Mouse (Mus musculus): ENCODE results near the gene Arhgap22. TPM values are rescaled to one million over a fixed set of nuclear protein-coding genes. Genes with fewer than 3 reads are reported as not detected.

Arhgap22 gene
- total RNA-seq, 1 experiment, result 5.7 TPM

GRCm38 (mm10) chr14:33189849-33190423 lies 23.9 kb upstream of the Arhgap22 start:
- Histone ChIP-seq H3K9ac (ENCODE audit: insufficient read depth, low read depth, low read length, poor library complexity, severe bottlenecking) (no peak overlapping the region), H3K9me3 (ENCODE audit: control insufficient read depth, insufficient read depth, low read depth, low read length) (no peaks in the 10 kb centered on the region), H3K4me3 (ENCODE audit: insufficient read depth in 1 of 2, low read depth in 1 of 2, low read length in 2 of 2, poor library complexity in 1 of 2, severe bottlenecking in 1 of 2) (no peak overlapping the region), H3K4me1 (ENCODE audit: control insufficient read depth in 2 of 2, insufficient read depth in 2 of 2, low read length in 2 of 2, poor library complexity in 1 of 2) (no peaks in the 10 kb centered on the region), H3K27ac (ENCODE audit: insufficient read depth, low read depth, low read length, poor library complexity, severe bottlenecking) (no peak overlapping the region), H3K36me3 (ENCODE audit: control insufficient read depth, insufficient read depth, low read length, poor library complexity, severe bottlenecking) (no peaks in the 10 kb centered on the region)
- TF ChIP-seq ZNF384 (IDR thresholded peaks at IDR 0.05; ENCODE audit: low read depth, low read length), result no peak
- TF ChIP-seq ZC3H11A (IDR thresholded peaks at IDR 0.05; ENCODE audit: borderline replicate concordance, low read depth, low read length), result no peak
- no peak for TF ChIP-seq MAFK (IDR thresholded peaks at IDR 0.05; ENCODE audit: insufficient read depth, low read depth, low read length)
- no peak for TF ChIP-seq HCFC1 (IDR thresholded peaks at IDR 0.05; ENCODE audit: borderline replicate concordance, insufficient read depth, low read length)
- TF ChIP-seq CHD2 (IDR thresholded peaks at IDR 0.05; ENCODE audit: low read depth, low read length), result no peak
- no peak for DNase-seq (ENCODE audit: low read depth, low spot score)
- in situ Hi-C loops (cut with MboI; ENCODE audit: low sequenced_read_pairs in 2 of 2, unreplicated experiment in 2 of 2), result no loop called here

- no peak overlapping the region for H3K4me3 ChIP-seq (ENCODE audit: insufficient read depth in 1 of 2, low read depth in 1 of 2, low read length in 2 of 2, poor library complexity in 1 of 2, severe bottlenecking in 1 of 2)
- no peaks in the 10 kb centered on the region for H3K4me1 ChIP-seq (ENCODE audit: control insufficient read depth in 2 of 2, insufficient read depth in 2 of 2, low read length in 2 of 2, poor library complexity in 1 of 2)
- no peaks in the 10 kb centered on the region for H3K36me3 ChIP-seq (ENCODE audit: control insufficient read depth, insufficient read depth, low read length, poor library complexity, severe bottlenecking)
- in situ Hi-C loops (cut with MboI; ENCODE audit: low sequenced_read_pairs in 2 of 2, unreplicated experiment in 2 of 2), result no loop called here
- TF ChIP-seq MAFK (IDR thresholded peaks at IDR 0.05; ENCODE audit: insufficient read depth, low read depth, low read length), result no peak
- no peak for DNase-seq (ENCODE audit: low read depth, low spot score)
- no peak overlapping the region for H3K9ac ChIP-seq (ENCODE audit: insufficient read depth, low read depth, low read length, poor library complexity, severe bottlenecking)
- no peaks in the 10 kb centered on the region for H3K9me3 ChIP-seq (ENCODE audit: control insufficient read depth, insufficient read depth, low read depth, low read length)
- H3K27ac ChIP-seq (ENCODE audit: insufficient read depth, low read depth, low read length, poor library complexity, severe bottlenecking), result no peak overlapping the region
Measured at GRCm38 (mm10) chr14:33190646-33191045, 23.2 kb upstream of the Arhgap22 start.

GRCm38 (mm10) chr14:33193762-33194161 lies 20.1 kb upstream of the Arhgap22 start:
- no peak for TF ChIP-seq ZNF384 (IDR thresholded peaks at IDR 0.05; ENCODE audit: low read depth, low read length)
- TF ChIP-seq HCFC1 (IDR thresholded peaks at IDR 0.05; ENCODE audit: borderline replicate concordance, insufficient read depth, low read length), result no peak
- no peak for TF ChIP-seq CHD2 (IDR thresholded peaks at IDR 0.05; ENCODE audit: low read depth, low read length)
- no peak for TF ChIP-seq ZC3H11A (IDR thresholded peaks at IDR 0.05; ENCODE audit: borderline replicate concordance, low read depth, low read length)
- TF ChIP-seq MAFK (IDR thresholded peaks at IDR 0.05; ENCODE audit: insufficient read depth, low read depth, low read length), result no peak
- H3K9me3 ChIP-seq (ENCODE audit: control insufficient read depth, insufficient read depth, low read depth, low read length), result no peaks in the 10 kb centered on the region
- DNase-seq (ENCODE audit: low read depth, low spot score), result no peak
- no peak overlapping the region for H3K4me3 ChIP-seq (ENCODE audit: insufficient read depth in 1 of 2, low read depth in 1 of 2, low read length in 2 of 2, poor library complexity in 1 of 2, severe bottlenecking in 1 of 2)
- no peaks in the 10 kb centered on the region for H3K36me3 ChIP-seq (ENCODE audit: control insufficient read depth, insufficient read depth, low read length, poor library complexity, severe bottlenecking)
- no peak overlapping the region for H3K27ac ChIP-seq (ENCODE audit: insufficient read depth, low read depth, low read length, poor library complexity, severe bottlenecking)
- H3K9ac ChIP-seq (ENCODE audit: insufficient read depth, low read depth, low read length, poor library complexity, severe bottlenecking), result no peak overlapping the region
- no peaks in the 10 kb centered on the region for H3K4me1 ChIP-seq (ENCODE audit: control insufficient read depth in 2 of 2, insufficient read depth in 2 of 2, low read length in 2 of 2, poor library complexity in 1 of 2)
- in situ Hi-C loops (cut with MboI; ENCODE audit: low sequenced_read_pairs in 2 of 2, unreplicated experiment in 2 of 2), result no loop called here

- Histone ChIP-seq H3K36me3 (ENCODE audit: control insufficient read depth, insufficient read depth, low read length, poor library complexity, severe bottlenecking) (no peaks in the 10 kb centered on the region), H3K4me1 (ENCODE audit: control insufficient read depth in 2 of 2, insufficient read depth in 2 of 2, low read length in 2 of 2, poor library complexity in 1 of 2) (no peaks in the 10 kb centered on the region), H3K27ac (ENCODE audit: insufficient read depth, low read depth, low read length, poor library complexity, severe bottlenecking) (no peak overlapping the region), H3K9me3 (ENCODE audit: control insufficient read depth, insufficient read depth, low read depth, low read length) (no peaks in the 10 kb centered on the region), H3K9ac (ENCODE audit: insufficient read depth, low read depth, low read length, poor library complexity, severe bottlenecking) (no peak overlapping the region), H3K4me3 (ENCODE audit: insufficient read depth in 1 of 2, low read depth in 1 of 2, low read length in 2 of 2, poor library complexity in 1 of 2, severe bottlenecking in 1 of 2) (no peak overlapping the region)
- no peak for TF ChIP-seq ZC3H11A (IDR thresholded peaks at IDR 0.05; ENCODE audit: borderline replicate concordance, low read depth, low read length)
- DNase-seq (ENCODE audit: low read depth, low spot score), result no peak
- in situ Hi-C loops (cut with MboI; ENCODE audit: low sequenced_read_pairs in 2 of 2, unreplicated experiment in 2 of 2), result no loop called here
Measured at GRCm38 (mm10) chr14:33194241-33194640, 19.6 kb upstream of the Arhgap22 start.

GRCm38 (mm10) chr14:33202161-33202560 lies 11.7 kb upstream of the Arhgap22 start:
- no peaks in the 10 kb centered on the region for H3K36me3 ChIP-seq (ENCODE audit: control insufficient read depth, insufficient read depth, low read length, poor library complexity, severe bottlenecking)
- in situ Hi-C loops (cut with MboI; ENCODE audit: low sequenced_read_pairs in 2 of 2, unreplicated experiment in 2 of 2), result no loop called here
- no peaks in the 10 kb centered on the region for H3K4me1 ChIP-seq (ENCODE audit: control insufficient read depth in 2 of 2, insufficient read depth in 2 of 2, low read length in 2 of 2, poor library complexity in 1 of 2)
- no peak overlapping the region for H3K4me3 ChIP-seq (ENCODE audit: insufficient read depth in 1 of 2, low read depth in 1 of 2, low read length in 2 of 2, poor library complexity in 1 of 2, severe bottlenecking in 1 of 2)
- TF ChIP-seq CHD2 (IDR thresholded peaks at IDR 0.05; ENCODE audit: low read depth, low read length) (no peak), HCFC1 (IDR thresholded peaks at IDR 0.05; ENCODE audit: borderline replicate concordance, insufficient read depth, low read length) (no peak), ZC3H11A (IDR thresholded peaks at IDR 0.05; ENCODE audit: borderline replicate concordance, low read depth, low read length) (no peak), MAFK (IDR thresholded peaks at IDR 0.05; ENCODE audit: insufficient read depth, low read depth, low read length) (no peak), ZNF384 (IDR thresholded peaks at IDR 0.05; ENCODE audit: low read depth, low read length) (no peak)
- H3K9ac ChIP-seq (ENCODE audit: insufficient read depth, low read depth, low read length, poor library complexity, severe bottlenecking), result no peak overlapping the region
- no peak for DNase-seq (ENCODE audit: low read depth, low spot score)
- H3K27ac ChIP-seq (ENCODE audit: insufficient read depth, low read depth, low read length, poor library complexity, severe bottlenecking), result no peak overlapping the region
- no peaks in the 10 kb centered on the region for H3K9me3 ChIP-seq (ENCODE audit: control insufficient read depth, insufficient read depth, low read depth, low read length)
